Mouse (Mus musculus) neutrophil, adult 83 days (primary cell): Measurements from ENCODE around the gene Olfr605. TPM values are rescaled to one million over a fixed set of nuclear protein-coding genes. Genes with fewer than 3 reads are reported as not detected.

Experiments used
- total RNA-seq, 2 experiments: library from RNA; stranded (reverse); gene quantifications; one replicate each; pipeline ENCODE4 v1.2.4; 2023

Olfr605 gene
- total RNA-seq, result not detected

GRCm38 (mm10) chr7:103445339-103445738 lies at the start of gene Olfr605:
Gene Olfr605 (minus strand): TSS chr7:103445439.

GRCm38 (mm10) chr7:103469577-103469976 lies 24.3 kb upstream of the Olfr605 start, which contains the start of gene Olfr608:
Gene Olfr608 (plus strand): TSS chr7:103469877.

GRCm38 (mm10) chr7:103448746-103449145 lies 3.5 kb upstream of the Olfr605 start, which contains the start of gene Olfr606:
Gene Olfr606 (plus strand): TSS chr7:103449046.

GRCm38 (mm10) chr7:103414772-103415171 lies 30.5 kb downstream of the Olfr605 start, which contains the start of gene Usp17lc:
Gene Usp17lc (plus strand): TSS chr7:103415072.

Other genes with a start within 250 kb of the Olfr605 start
- not detected for gene Olfr593, start 233.6 kb downstream of the Olfr605 start, total RNA-seq
- gene Olfr594, start 228.4 kb downstream of the Olfr605 start, total RNA-seq, result not detected
- gene Usp17ld, start 192.9 kb downstream of the Olfr605 start, total RNA-seq, result not detected
- gene Olfr596, start 139.8 kb downstream of the Olfr605 start, total RNA-seq, result not detected
- gene Olfr597, start 129.1 kb downstream of the Olfr605 start, total RNA-seq, result not detected
- gene Olfr598, start 121.9 kb downstream of the Olfr605 start, total RNA-seq, result not detected
- not detected for gene Olfr599, start 109.5 kb downstream of the Olfr605 start, total RNA-seq
- not detected for gene Olfr600, start 95.8 kb downstream of the Olfr605 start, total RNA-seq
- gene Olfr601, start 82.8 kb downstream of the Olfr605 start, total RNA-seq, result not detected
- not detected for gene Olfr603, start 59.3 kb downstream of the Olfr605 start, total RNA-seq
- gene Usp17lc, start 30.4 kb downstream of the Olfr605 start, total RNA-seq, result not detected
- gene Olfr606, start 3.6 kb upstream of the Olfr605 start, total RNA-seq, result not detected
- under 1 TPM in 1 of 2 experiments, not detected in 1; 0.07 TPM for gene Olfr607, start 18.7 kb upstream of the Olfr605 start, total RNA-seq
- not detected for gene Olfr608, start 24.4 kb upstream of the Olfr605 start, total RNA-seq
- gene Olfr609, start 52.6 kb upstream of the Olfr605 start, total RNA-seq, result not detected
- not detected for gene Olfr610, start 66.7 kb upstream of the Olfr605 start, total RNA-seq
- gene Olfr611, start 75.4 kb upstream of the Olfr605 start, total RNA-seq, result not detected
- not detected for gene Olfr612, start 97.3 kb upstream of the Olfr605 start, total RNA-seq
- not detected for gene Olfr613, start 102.6 kb upstream of the Olfr605 start, total RNA-seq
- gene Olfr615, start 110.6 kb upstream of the Olfr605 start, total RNA-seq, result not detected
- gene Olfr616, start 123.7 kb upstream of the Olfr605 start, total RNA-seq, result not detected
- not detected for gene Olfr617, start 127.6 kb upstream of the Olfr605 start, total RNA-seq
- not detected for gene Olfr618, start 144.7 kb upstream of the Olfr605 start, total RNA-seq
- not detected for gene Olfr619, start 155.1 kb upstream of the Olfr605 start, total RNA-seq
- gene Olfr620, start 167.1 kb upstream of the Olfr605 start, total RNA-seq, result not detected
- gene Olfr622, start 197.3 kb upstream of the Olfr605 start, total RNA-seq, result not detected
- not detected for gene Olfr623, start 218.3 kb upstream of the Olfr605 start, total RNA-seq
- not detected for gene Olfr624, start 225.8 kb upstream of the Olfr605 start, total RNA-seq
- gene Olfr625-ps1, start 237.3 kb upstream of the Olfr605 start, total RNA-seq, result not detected